Mouse (Mus musculus) layer of hippocampus, postnatal 10 days (tissue): Measurements from ENCODE around the gene Vmn1r55. TPM values are rescaled to one million over a fixed set of nuclear protein-coding genes. Genes with fewer than 3 reads are reported as not detected.
"Not testable (repeated sequence)": the region's sequence is repeated elsewhere in the genome, so short reads cannot be mapped to it uniquely, and the experiment has no call there.

Experiments
- DNase-seq, 2 experiments: peaks; one replicate each; pipeline ENCODE4 v3.0.0; 2021; ENCODE audit warnings: low spot score in 2 of 2
- long read RNA-seq: library from polyadenylated mRNA; stranded (forward); transcript quantifications from one replicate; pipeline ENCODE4 v2.0.0, GENCODE M21; 2023
- total RNA-seq, 2 experiments: library from RNA; stranded (reverse); gene quantifications; 2 replicates each; pipeline ENCODE4 v1.2.3; 2021

The Vmn1r55 gene
- total RNA-seq: not detected
- long read RNA-seq: 0 reads

DNA sequence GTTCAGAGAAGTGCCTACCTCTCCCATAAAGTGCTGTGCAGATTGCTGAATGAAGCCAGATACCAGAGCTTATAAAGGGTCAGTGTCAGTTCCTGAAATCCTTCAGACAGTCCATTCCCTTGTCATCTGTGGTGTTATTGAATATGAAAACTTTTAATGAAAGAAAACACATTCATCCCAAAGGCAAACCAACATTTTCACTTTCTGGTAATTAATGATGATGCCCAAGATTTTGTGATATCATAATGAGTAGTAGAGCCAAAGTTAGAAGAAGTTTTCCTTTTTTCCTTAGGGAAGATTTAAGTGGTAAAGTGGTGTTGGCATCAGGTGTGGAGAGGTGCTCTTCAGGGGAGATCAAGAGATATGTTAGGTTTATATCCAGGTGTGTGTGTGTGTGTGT is at the start of gene Vmn1r55:
TSS of gene Vmn1r55 (minus strand) at position 101 of the 400 bp plus-strand sequence.
- not testable (repeated sequence) for DNase-seq

DNA sequence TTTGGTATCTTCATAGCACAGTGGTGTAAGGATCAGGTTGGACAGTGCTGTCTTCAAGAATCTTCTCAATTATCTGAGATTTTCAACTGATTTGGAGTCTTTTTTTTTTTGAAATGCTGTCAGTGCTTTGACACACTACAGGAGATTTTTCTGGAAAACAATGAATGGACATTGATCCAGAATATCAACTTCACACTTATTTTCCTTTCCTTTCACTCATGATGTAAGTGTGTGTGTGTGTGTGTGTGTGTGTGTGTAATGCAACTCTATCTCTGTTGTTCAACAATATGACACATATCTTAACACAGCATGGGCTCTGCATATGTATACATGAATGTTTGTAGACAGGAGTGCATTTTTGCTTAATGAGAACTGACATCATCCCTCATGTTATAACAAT is 47.2 kb upstream of the Vmn1r55 start, which contains the start of gene Vmn1r56:
TSS of gene Vmn1r56 (minus strand) at position 101 of the 400 bp plus-strand sequence.
- not testable (repeated sequence) for DNase-seq

DNA sequence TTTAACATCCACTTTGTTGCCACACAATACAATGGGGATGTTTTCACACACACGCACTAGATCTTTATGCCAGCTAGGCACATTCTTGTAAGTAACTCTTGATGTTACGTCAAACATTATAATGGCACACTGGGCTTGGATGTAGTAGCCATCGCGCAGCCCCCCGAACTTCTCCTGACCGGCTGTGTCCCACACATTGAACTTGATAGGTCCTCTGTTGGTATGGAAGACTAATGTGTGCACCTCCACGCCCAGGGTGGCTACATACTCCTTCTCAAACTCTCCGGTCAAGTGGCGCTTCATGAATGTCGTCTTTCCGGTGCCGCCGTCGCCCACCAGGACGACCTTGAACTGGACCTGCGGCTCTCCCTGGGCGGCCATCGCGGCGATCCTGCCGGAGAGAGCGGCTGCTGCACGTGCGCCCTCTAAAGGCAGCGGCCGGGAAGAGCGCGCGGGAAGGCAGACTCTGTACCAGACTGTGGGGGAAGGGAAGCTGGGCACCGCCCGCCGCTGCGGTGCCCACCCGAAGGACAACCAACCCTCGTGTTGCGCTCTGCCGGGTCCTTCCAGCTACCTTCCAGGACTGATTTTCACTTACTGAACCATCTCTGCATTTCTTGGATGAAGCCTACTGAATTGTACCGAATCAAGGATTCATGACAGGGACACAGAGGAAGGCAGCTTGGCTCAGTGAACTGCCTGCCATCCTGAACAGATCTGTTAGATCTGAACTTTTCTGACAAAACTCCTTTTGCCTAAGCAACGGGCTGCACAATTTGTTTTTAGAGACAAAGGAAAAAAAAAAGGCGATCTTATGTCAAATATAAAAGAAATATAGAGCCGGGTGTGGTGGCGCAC is 23.7 kb downstream of the Vmn1r55 start, which contains the start of gene Rasl2-9:
TSS of gene Rasl2-9 (minus strand) at position 402 of the 858 bp plus-strand sequence.
- DNase-seq: peak; percentile 82 to 89

- no peak for DNase-seq
Measured at GRCm38 (mm10) chr7:5125078-5125477, 24.4 kb downstream of the Vmn1r55 start.

GRCm38 (mm10) chr7:5116850-5117249 is 32.6 kb downstream of the Vmn1r55 start, which contains the start of gene Rfpl4:
Gene Rfpl4 (minus strand): TSS chr7:5116950.
- no peak for DNase-seq

DNA sequence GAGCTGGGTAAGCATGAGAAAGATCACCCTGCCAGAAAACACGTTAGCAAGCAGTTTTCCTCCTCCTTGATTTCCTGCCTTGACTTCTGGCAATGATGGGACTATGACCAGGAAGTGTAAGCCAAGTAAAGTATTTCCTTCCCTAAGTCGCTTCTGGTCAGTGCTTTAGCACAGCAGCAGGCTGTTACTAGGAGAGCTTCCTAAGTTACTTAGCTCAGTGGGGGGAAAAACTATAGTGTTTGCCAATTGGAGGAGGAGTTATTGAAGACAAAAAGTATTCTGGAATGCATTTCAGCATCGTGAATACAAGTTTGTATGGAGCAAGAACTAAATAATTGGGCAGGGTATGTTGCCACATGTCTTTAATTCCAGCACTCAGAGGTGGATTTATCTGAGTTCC is 36.8 kb downstream of the Vmn1r55 start:
- DNase-seq: no peak

DNA sequence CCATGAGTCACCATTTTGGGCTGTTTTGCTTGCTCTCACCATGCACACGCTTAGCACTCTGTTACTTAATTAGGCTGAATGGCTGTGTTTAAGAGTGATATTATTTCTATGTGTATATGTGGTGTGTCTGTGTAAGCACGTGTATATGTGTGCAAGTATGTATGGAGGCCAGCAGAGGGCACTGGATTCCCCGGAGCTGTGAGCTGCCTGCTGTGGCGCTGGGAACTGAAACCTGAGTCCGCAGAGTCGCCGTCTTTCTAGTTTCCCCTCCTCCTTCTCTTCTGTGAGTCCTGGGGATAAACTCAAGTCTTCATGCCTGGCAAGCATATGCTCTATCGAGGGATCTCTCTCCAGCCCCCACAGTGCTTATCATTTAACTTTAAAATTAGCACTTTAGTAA is 40.2 kb downstream of the Vmn1r55 start:
- DNase-seq: no peak

DNA sequence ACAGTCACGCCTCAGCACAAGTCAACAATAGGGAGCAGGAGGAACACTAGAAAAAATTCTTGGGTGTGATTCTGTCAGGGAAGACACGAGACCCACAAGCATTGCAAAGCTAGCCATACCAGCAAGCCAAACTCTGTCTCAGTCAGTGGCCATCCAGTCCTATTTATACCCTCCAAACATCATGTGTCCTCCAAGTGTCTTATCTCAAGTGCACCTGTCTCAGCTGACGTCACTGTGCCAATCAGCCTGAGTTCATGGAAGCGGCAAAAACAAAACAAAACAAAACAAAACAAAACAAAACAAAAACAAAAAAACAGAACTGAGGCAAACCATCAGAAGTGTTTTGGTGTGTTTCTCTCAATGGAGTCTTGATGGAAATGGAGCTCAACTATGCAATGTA is 41.2 kb downstream of the Vmn1r55 start:
- no peak for DNase-seq

GRCm38 (mm10) chr7:5102564-5102963 is 46.9 kb downstream of the Vmn1r55 start:
- no peak for DNase-seq

- DNase-seq: no peak
Measured at GRCm38 (mm10) chr7:5101066-5101663, 48.3 kb downstream of the Vmn1r55 start.

- no peak for DNase-seq
Measured at GRCm38 (mm10) chr7:5099796-5100195, 49.7 kb downstream of the Vmn1r55 start.

DNA sequence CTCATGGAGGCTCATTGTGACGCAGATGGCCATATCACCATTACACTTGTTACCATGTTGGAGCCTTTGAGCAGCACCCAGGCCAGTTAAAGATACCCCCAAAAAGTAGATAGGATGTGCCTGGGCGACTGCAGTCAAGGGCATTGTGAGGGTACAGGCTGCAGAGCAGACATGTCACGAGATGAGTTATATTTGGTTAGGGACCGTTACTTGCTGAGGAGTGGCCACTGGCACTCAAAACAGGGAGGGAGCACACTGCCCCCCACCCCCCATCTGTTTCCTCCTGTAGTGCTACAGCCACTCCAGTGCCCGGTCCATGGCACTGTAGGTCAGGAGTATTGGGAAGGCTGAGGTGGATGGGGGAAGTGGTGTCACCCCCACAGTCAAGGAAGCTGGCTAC is 50.7 kb downstream of the Vmn1r55 start:
- DNase-seq: no peak

DNA sequence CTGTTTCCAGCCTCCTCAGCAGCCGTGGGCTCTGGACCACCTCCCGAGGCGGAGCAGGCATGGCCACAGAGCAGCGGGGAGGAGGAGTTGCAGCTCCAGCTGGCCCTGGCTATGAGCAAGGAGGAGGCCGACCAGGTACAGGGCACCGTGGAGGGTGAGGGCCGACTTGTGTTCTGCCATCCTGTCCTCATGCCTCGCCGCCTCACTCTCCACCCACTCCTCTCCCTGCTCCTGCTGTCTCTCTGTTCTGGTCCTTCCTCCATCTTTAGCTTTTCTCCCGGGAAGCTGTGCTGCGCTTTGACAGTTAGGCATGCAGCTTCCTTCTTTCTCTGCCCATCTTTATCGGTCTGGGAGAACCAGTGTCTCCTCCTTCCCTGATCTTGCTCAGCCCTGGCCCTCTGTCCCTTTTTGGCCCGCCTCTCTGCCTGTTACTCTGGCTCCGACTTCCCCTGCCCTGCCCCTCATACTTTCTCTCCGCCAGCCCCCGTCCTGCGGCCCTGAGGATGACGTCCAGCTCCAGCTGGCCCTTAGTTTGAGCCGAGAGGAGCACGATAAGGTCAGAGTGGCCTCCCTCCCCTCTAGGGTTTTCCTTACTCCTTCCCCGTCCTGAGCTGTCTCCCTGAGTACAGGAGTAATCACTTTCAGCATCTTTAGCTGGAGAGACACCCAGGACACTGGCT is 56.5 kb downstream of the Vmn1r55 start:
- DNase-seq: no peak

- DNase-seq: no peak
Measured at GRCm38 (mm10) chr7:5092381-5092780, 57.1 kb downstream of the Vmn1r55 start.

DNA sequence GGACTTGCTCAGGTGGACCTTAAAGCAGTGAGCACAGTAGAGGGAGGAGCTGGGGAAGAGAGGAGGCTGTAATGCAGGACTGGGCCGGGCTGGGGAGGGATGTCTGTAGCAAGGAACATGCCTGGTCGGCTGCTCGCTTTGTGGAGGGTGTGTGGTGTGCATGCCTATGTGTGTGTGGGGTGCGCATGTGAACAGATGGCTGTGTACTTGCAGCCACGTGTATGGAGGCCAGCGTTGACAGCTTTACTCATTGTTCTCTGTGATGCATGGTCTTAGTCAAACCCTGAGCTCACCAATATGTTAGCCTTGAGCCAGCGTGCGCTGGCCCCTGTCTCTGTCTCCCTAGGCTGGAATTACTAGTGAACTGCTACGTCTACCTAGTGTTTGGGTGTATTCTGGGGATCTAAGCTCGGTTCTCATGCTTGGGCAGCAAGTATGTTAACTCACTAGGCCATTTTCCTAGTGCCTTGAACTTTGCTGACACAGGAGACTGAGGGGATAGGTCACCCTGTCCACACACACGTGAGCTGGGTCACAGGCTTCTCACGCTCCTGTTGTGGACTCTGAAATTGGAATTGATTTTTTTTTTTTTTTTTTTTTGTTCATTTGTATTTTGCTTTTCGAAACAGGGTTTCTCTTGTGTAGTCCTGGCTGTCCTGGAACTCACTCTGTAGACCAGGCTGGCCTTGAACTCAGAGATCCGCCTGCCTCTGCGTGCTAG is 58.3 kb downstream of the Vmn1r55 start:
- DNase-seq: no peak

DNA sequence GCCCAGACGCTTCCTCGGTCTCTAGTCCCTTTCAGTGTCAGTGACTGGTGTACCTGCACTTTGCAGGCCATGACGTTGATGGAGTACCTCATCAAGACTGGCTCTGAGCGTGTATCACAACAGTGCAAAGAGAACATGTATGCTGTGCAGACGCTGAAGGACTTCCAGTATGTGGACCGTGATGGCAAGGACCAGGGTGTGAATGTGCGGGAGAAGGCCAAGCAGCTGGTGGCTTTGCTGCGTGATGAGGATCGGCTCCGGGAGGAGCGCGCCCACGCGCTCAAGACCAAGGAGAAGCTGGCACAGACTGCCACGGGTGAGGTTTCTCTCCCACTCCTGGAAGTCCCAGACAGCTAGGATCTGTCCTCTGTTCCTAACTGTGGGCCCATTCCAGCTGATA is 59.6 kb downstream of the Vmn1r55 start:
- DNase-seq: no peak

GRCm38 (mm10) chr7:5087886-5088285 is 61.6 kb downstream of the Vmn1r55 start:
- DNase-seq: no peak

GRCm38 (mm10) chr7:5086921-5087440 is 62.5 kb downstream of the Vmn1r55 start:
- no peak for DNase-seq

DNA sequence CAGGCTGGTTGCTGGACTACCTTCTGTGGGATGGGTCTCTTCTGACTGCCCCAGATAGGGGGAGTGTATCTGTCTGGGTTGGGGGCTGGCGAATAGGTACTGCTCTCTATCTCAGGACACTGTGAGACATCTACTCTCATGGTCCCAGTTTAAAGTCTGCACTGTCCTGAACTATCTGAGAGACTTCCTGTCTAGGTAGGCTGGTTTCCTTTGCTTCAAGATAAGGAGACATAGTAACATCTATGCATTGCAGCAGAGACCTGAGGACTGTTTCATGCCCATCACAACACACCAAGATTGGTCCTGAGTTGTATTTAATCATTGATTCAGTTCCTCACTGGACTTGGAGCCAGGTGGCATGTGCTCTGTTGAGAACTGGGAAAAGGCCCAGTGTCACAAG is 64.0 kb downstream of the Vmn1r55 start:
- no peak for DNase-seq

GRCm38 (mm10) chr7:5083325-5084105 is 66.0 kb downstream of the Vmn1r55 start:
- no peak for DNase-seq
